Mouse (Mus musculus): ENCODE results near the gene Fbxo34.

GRCm38 (mm10) chr14:47489310-47490097 lies 39.3 kb downstream of the Fbxo34 start:
- TF ChIP-seq POLR2A (IDR thresholded peaks at IDR 0.05; ENCODE audit: borderline replicate concordance, extremely low read depth, insufficient read depth, insufficient read length, poor library complexity, severe bottlenecking) (no peak), CTCF (IDR thresholded peaks at IDR 0.05; ENCODE audit: borderline replicate concordance, extremely low read depth, insufficient read depth, insufficient read length) (no peak)
